Mouse (Mus musculus) v-Abl transformed pro-B cells (cell line): ENCODE measurements around the gene D8Ertd738e.

Experiments
- in situ Hi-C, 2 experiments: fragments of 400-800 bp; cut with MboI; formaldehyde crosslinking; loops; one replicate each; pipeline ENCODE4 v1.15.1; 2025; ENCODE audit not compliant: unreplicated experiment in 2 of 2

The D8Ertd738e gene

DNA sequence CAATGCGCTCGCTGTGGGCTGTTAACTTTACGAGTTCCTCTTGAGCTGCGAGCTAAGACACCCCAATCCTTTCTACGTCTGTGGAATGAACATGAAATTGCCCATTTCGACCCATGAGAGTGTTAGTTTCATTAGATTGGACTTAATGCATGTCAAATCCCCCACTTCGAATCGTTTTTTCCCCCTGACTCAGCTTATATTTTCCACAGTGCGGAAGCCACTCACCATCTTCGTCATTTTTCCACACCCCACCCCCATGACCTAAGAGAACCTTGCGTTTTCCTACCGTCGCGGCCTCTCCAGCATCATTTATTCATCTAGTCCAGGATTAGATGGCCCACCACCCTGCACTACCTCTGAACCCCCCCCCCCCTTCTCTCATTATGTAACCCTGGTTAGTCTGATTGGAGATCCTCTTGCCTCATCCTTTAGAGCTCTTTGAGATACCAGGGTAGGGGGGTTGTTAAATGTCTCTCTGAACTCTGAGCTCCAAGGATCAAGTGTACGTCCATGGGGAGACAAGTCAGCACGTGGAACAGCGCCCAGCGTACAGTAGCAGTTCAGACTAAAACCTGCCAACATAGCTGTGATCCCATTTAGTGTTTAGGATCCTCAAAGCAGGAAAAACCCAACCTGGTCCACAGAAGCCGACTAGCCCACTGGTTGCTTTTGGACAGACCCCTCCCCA is 11.8 kb downstream of the D8Ertd738e start:
- in situ Hi-C loops = no loop called here

GRCm38 (mm10) chr8:84236998-84237473 is 12.5 kb downstream of the D8Ertd738e start, which contains the start of gene Zswim4:
Gene Zswim4 (minus strand): TSS chr8:84237055.
- in situ Hi-C loops = no loop called here

GRCm38 (mm10) chr8:84236410-84236997 is 13.0 kb downstream of the D8Ertd738e start:
- in situ Hi-C loops = no loop called here

GRCm38 (mm10) chr8:84235746-84236409 is 13.6 kb downstream of the D8Ertd738e start:
- in situ Hi-C loops = no loop called here

DNA sequence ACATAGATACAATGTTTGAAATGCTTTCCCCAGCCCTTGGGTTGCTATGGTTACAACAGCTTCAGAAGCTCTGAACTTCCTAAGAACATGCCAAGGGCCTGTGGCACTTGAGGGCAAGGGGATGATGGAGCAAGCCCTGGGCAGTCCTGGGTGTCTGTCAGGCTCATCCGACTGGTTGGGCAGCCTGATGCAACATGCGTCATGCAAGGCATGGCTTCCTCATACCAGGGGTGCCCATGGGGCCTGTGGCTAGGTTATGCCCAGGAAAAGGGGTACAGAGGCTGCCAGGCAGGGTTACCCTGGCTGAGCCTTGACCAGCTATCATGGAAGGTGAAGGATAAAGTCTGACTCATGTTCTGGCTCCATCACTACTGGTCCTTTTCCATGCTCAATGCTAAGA is 16.5 kb downstream of the D8Ertd738e start:
- in situ Hi-C loops = no loop called here

GRCm38 (mm10) chr8:84230735-84231134 is 18.8 kb downstream of the D8Ertd738e start:
- in situ Hi-C loops = no loop called here

GRCm38 (mm10) chr8:84223322-84224029 is 26.0 kb downstream of the D8Ertd738e start:
- in situ Hi-C loops = no loop called here

- in situ Hi-C loops = no loop called here
Measured at GRCm38 (mm10) chr8:84222566-84223165, 26.9 kb downstream of the D8Ertd738e start.

GRCm38 (mm10) chr8:84220105-84220504 is 29.4 kb downstream of the D8Ertd738e start:
- in situ Hi-C loops = no loop called here

- in situ Hi-C loops = loop anchor here (5.0 to 10.0 kb wide), 2 partner anchors 36 to 67 kb away; no protein-coding TSS in a partner anchor
Measured at GRCm38 (mm10) chr8:84218143-84218542, 31.4 kb downstream of the D8Ertd738e start.

- in situ Hi-C loops = loop anchor here (5.0 to 10.0 kb wide), 2 partner anchors 35 to 68 kb away; no protein-coding TSS in a partner anchor
Measured at GRCm38 (mm10) chr8:84217206-84217605, 32.3 kb downstream of the D8Ertd738e start.

DNA sequence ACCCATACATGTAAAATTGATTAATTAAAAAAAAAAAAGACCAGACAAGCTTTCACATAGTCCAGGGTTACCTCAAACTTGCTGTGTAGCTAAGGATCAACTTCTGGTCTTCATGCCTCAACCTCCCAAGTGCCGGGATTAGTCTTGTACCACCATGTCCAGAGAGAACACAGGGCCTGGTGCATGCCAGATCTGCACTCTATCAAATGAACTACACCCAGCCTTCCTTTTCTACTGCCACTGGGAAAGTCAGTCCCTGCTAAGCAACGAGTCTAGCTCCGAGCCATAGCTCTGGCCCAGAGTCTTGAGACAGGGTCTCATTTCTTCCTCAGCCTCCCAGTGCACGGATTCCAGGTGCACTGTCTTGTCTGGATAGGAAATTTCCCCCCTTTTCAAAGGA is 36.2 kb downstream of the D8Ertd738e start:
- in situ Hi-C loops = loop anchor here in 1 of 2 experiments (10.0 kb wide), 1 partner anchor 72 kb away; no protein-coding TSS in a partner anchor

DNA sequence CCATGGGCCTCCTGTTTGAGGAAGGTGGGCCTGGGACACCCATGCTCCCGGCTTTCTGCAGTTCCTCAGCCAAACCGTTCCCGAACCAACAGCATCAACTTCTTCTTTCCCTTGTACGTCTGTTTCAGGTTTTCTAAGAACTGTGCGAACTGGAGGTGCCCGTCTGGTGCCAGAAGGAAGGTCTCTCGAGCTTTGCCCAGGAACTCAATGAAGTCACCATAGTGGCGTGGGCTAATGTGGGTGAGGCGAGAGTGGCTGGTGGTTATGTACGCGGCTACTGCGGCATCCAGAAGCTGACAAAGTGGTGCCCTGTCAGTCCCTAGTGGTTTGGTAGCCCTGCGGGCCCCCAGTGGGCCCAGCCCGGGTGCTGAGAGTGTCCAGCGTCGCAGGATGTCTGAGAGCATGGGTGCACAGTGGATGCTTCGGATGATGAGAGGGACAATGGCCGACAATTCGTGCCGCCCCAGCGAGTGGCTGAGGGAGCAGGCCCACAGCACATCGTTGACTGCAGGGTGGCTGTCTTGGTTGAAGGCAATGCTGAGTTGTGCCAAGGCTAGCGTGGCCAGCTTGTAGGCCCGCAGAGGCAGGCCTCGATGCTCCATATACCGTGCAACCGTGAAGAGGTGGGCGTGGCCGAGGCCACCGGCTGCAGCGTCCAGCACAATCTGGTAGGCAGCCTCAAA is 37.5 kb downstream of the D8Ertd738e start:
- in situ Hi-C loops = loop anchor here in 1 of 2 experiments (10.0 kb wide), 1 partner anchor 73 kb away; no protein-coding TSS in a partner anchor

- in situ Hi-C loops = loop anchor here in 1 of 2 experiments (10.0 kb wide), 1 partner anchor 74 kb away; no protein-coding TSS in a partner anchor
Measured at GRCm38 (mm10) chr8:84211202-84211601, 38.3 kb downstream of the D8Ertd738e start.

GRCm38 (mm10) chr8:84210167-84210791 is 39.2 kb downstream of the D8Ertd738e start:
- in situ Hi-C loops = loop anchor here in 1 of 2 experiments (10.0 kb wide), 1 partner anchor 75 kb away; no protein-coding TSS in a partner anchor

DNA sequence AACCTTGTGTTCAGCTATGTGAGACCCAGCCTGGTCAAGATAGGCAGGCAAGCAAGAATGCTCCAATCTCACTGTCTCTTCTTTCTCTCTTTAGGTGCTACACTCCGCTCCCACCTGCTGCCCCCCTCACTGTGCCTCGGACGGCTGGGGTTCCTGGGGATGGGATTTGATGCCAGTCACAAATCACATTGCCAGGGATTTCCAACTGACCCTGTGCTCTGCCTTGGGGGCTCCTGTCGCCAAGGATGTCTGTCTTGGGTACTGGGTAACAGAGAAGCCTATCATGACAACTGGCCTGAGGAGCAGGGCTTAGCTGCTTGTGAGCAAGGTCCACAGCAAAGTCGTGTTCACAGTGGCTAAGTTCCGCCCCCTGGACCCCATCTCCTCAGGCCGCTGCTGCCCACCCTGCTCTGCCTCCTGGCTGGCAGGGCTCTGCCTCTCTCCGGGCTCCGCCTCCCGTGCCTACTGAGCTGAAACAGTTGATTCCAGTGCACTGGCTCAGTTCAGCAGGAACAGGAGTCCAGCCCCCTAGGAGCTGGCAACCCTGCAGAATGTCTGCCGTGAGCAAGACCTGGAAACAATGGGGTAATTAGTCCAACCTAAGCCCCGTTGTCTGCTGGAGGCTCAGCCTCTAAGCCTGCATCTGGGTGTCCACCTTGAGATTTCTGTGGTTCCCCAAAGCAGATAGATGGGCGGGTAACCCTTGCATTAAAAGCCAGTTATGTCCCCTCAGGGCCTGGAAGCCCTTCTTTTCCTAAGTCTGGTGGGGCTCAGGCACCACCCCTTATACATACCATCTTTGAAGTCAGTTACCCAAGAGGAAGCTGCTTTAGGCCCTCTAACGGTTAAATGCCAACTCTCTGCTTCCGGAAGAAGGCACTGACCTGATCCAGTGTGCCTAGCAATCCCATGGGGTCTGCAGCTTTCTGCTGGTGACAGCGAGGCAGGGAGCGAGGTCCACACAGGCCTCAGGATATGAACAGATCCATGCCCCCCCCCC is 40.8 kb downstream of the D8Ertd738e start:
- in situ Hi-C loops = loop anchor here in 1 of 2 experiments (10.0 kb wide), 1 partner anchor 496 kb away; the partner anchor contains the start of gene Lyl1

DNA sequence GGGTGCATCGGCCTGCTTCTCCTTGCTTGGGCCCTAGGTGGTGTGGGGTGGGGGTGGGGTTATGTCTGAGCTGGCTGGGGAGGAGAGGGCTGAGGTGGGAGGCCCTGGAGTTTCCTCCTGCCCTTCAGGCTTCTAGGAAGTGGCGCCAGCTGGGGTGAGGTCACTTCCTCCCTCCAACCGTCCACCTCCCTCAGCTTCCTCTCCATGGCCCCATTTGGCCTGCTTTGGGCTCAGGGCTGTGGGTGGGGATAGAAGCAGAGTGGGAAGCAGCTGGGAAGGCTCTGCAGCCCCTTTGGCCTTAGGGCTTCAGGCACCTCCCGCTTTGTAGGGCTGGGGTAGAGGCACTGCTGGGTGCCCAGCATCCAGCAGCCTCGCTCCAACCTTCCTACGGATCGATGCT is 41.7 kb downstream of the D8Ertd738e start:
- in situ Hi-C loops = loop anchor here in 1 of 2 experiments (10.0 kb wide), 1 partner anchor 497 kb away; the partner anchor contains the start of gene Lyl1
